Mouse (Mus musculus): ENCODE data around the gene Gmfg. TPM values are rescaled to one million over a fixed set of nuclear protein-coding genes. Genes with fewer than 3 reads are reported as not detected.

Gene Gmfg
- polyA plus RNA-seq, 1 experiment from 2014 or later: 23.5 TPM

DNA sequence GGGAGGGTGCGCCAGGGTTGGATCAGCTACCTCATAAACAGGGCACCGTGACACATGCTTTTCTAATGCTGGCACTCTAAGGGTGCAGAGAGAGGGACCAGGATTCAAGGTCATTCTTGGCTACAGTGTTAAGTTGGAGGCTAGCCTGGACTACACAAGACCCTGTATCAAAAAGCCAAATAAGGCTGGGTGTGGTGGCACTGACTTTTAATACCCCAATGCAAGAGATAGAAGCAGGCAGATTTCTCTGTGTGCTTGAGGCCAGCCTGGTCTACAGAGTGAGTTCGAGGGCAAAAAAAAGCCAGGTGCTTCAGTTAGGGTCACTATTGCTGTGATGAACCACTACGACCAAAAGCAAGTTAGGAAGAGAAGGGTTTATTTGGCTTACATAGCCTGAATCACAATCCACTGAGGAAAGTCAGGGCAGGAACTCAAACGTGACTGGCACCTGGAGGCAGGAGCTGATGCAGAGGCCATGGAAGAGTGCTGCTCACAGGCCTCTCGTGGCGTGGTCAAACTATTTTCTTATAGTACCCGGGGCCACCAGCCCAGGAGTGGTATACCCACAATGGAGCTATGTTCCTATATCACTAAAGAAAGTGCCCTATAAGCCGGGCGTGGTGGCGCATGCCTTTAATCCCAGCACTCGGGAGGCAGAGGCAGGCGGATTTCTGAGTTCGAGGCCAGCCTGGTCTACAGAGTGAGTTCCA is 4.7 kb downstream of the Gmfg start:
- H3K4me1 ChIP-seq: peaks cover 5% of the 10 kb centered on the region; the same call in 1 of the 2 replicates
- WGBS: 85% methylated on average over 14 of the region's 14 CpGs
- no peaks in the 10 kb centered on the region for H3K9me3 ChIP-seq
- no peak for ATAC-seq (ENCODE audit: insufficient read depth, low FRiP score, low read depth)
- H3K9ac ChIP-seq: no peak overlapping the region
- no peaks in the 10 kb centered on the region for H3K27me3 ChIP-seq (replicated peaks)
- peak overlapping the region; percentile 35; the same call in 1 of the 2 replicates for H3K27ac ChIP-seq
- H3K36me3 ChIP-seq: no peaks in the 10 kb centered on the region
- H3K4me2 ChIP-seq: no peak overlapping the region
- no peak overlapping the region for H3K4me3 ChIP-seq (replicated peaks)

DNA sequence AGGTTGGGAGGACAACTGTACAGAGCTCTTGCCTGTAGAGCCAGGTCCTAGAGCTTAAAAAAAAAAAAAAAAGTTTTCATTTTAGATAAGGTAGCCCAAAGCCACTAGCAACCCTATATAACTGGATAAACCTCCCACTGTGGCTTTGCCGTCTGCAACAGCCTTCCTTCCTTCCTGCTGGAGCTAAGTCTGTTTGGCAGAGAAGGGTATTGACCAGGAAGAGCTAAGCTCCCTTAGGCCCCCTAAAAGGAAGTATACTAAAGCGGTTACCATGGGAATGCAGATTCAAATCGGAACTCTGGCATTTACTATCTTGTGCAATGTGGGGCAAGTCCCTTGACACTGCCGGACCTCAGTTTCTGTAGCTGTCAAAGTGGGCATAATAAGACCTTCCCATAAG is 5.4 kb downstream of the Gmfg start:
- no peaks in the 10 kb centered on the region for H3K9me3 ChIP-seq
- peak overlapping the region; percentile 48; the same call in 1 of the 2 replicates for H3K27ac ChIP-seq
- H3K4me2 ChIP-seq: no peak overlapping the region
- peak; percentile 19; the same call in 1 of the 2 replicates for ATAC-seq (ENCODE audit: insufficient read depth, low FRiP score, low read depth)
- H3K27me3 ChIP-seq (replicated peaks): no peaks in the 10 kb centered on the region
- no peaks in the 10 kb centered on the region for H3K36me3 ChIP-seq
- WGBS: 41% methylated on average over 4 of the region's 4 CpGs
- H3K4me3 ChIP-seq (replicated peaks): no peak overlapping the region
- H3K4me1 ChIP-seq: no peaks in the 10 kb centered on the region
- no peak overlapping the region for H3K9ac ChIP-seq

DNA sequence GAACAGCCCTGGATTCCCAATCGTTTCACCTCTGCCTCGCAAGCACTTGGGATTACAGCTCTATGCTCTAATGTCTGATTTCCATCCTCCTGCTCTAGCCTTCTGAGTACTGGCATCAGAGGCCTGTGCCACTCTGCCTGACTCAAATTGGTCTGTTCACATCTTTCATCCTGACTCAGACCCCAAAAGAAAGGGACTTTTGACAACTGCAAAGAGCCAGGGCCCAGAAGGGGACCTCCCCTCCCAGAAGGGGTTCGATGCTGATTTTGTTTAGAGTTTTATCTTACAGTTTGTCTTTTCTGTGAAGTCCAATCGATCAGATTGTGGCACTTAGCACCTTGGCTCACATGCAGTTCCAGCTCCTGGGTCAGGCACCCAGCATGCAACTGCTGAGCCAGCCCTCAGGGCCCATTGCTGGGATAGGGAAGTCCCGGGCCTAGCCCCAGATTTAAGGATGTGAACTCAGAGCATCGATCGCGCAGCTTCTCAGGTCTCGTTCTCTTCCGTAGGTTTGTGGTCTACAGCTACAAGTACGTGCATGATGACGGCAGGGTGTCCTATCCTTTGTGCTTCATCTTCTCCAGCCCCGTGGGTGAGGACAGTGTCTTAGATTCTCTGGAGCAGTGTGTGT is 7.2 kb downstream of the Gmfg start:
- no peak overlapping the region for H3K4me2 ChIP-seq
- no peaks in the 10 kb centered on the region for H3K36me3 ChIP-seq
- no peak for ATAC-seq (ENCODE audit: insufficient read depth, low FRiP score, low read depth)
- no peaks in the 10 kb centered on the region for H3K9me3 ChIP-seq
- H3K9ac ChIP-seq: no peak overlapping the region
- H3K4me1 ChIP-seq: no peaks in the 10 kb centered on the region
- 78% methylated on average over 13 of the region's 13 CpGs for WGBS
- H3K27ac ChIP-seq: no peak overlapping the region
- no peak overlapping the region for H3K4me3 ChIP-seq (replicated peaks)
- H3K27me3 ChIP-seq (replicated peaks): no peaks in the 10 kb centered on the region

GRCm38 (mm10) chr7:28446446-28446845 is 9.2 kb downstream of the Gmfg start:
- Histone ChIP-seq H3K27ac (no peak overlapping the region), H3K4me3 (replicated peaks) (no peak overlapping the region), H3K27me3 (replicated peaks) (no peaks in the 10 kb centered on the region), H3K9ac (no peak overlapping the region), H3K4me2 (no peak overlapping the region), H3K4me1 (0 out of 2 replicates have a peak, but pooled peaks cover 3% of the 10 kb centered on the region), H3K9me3 (no peaks in the 10 kb centered on the region), H3K36me3 (no peaks in the 10 kb centered on the region)
- WGBS: 8% methylated on average over 12 of the region's 12 CpGs
- ATAC-seq (ENCODE audit: insufficient read depth, low FRiP score, low read depth): no peak

- no peaks in the 10 kb centered on the region for H3K36me3 ChIP-seq
- 29% methylated on average over 12 of the region's 12 CpGs for WGBS
- 0 out of 2 replicates have a peak, but pooled peaks cover 5% of the 10 kb centered on the region for H3K4me1 ChIP-seq
- no peak overlapping the region for H3K27ac ChIP-seq
- H3K9me3 ChIP-seq: no peaks in the 10 kb centered on the region
- H3K4me2 ChIP-seq: no peak overlapping the region
- H3K27me3 ChIP-seq (replicated peaks): no peaks in the 10 kb centered on the region
- H3K9ac ChIP-seq: no peak overlapping the region
- no peak for ATAC-seq (ENCODE audit: insufficient read depth, low FRiP score, low read depth)
- no peak overlapping the region for H3K4me3 ChIP-seq (replicated peaks)
Observed at GRCm38 (mm10) chr7:28447101-28447830, 10.0 kb downstream of the Gmfg start.

GRCm38 (mm10) chr7:28447865-28448820 is 10.9 kb downstream of the Gmfg start:
- Histone ChIP-seq H3K36me3 (no peaks in the 10 kb centered on the region), H3K4me2 (no peak overlapping the region), H3K9ac (no peak overlapping the region), H3K27me3 (replicated peaks) (no peaks in the 10 kb centered on the region), H3K27ac (no peak overlapping the region), H3K4me3 (replicated peaks) (no peak overlapping the region), H3K4me1 (peaks cover 9% of the 10 kb centered on the region; the same call in 1 of the 2 replicates), H3K9me3 (no peaks in the 10 kb centered on the region)
- WGBS: 61% methylated on average over 13 of the region's 13 CpGs
- ATAC-seq (ENCODE audit: insufficient read depth, low FRiP score, low read depth): no peak

GRCm38 (mm10) chr7:28451531-28452360 is 14.5 kb downstream of the Gmfg start, which contains the start of gene Lrfn1:
TSS of gene Lrfn1 (plus strand) at chr7:28451980.
- no peaks in the 10 kb centered on the region for H3K36me3 ChIP-seq
- WGBS: under 1% methylated on average over 62 of the region's 97 CpGs
- peaks cover 11% of the 10 kb centered on the region; the same call in 1 of the 2 replicates for H3K4me1 ChIP-seq
- H3K9me3 ChIP-seq: no peaks in the 10 kb centered on the region
- ATAC-seq (ENCODE audit: insufficient read depth, low FRiP score, low read depth): peak; percentile 61
- no peaks in the 10 kb centered on the region for H3K27me3 ChIP-seq (replicated peaks)
- peak within 1 kb of the TSS; percentile 97 for H3K4me2 ChIP-seq
- peak within 1 kb of the TSS; percentile 85 for H3K9ac ChIP-seq
- H3K4me3 ChIP-seq (replicated peaks): peak within 1 kb of the TSS; percentile 79
- no peak within 1 kb of the TSS for H3K27ac ChIP-seq

GRCm38 (mm10) chr7:28452361-28453005 is 15.2 kb downstream of the Gmfg start:
- peak overlapping the region; percentile 97 for H3K4me2 ChIP-seq
- no peaks in the 10 kb centered on the region for H3K36me3 ChIP-seq
- 0 out of 2 replicates have a peak, but pooled peaks have one; percentile 10 for ATAC-seq (ENCODE audit: insufficient read depth, low FRiP score, low read depth)
- H3K27me3 ChIP-seq (replicated peaks): no peaks in the 10 kb centered on the region
- H3K9me3 ChIP-seq: no peaks in the 10 kb centered on the region
- peaks cover 11% of the 10 kb centered on the region; the same call in 1 of the 2 replicates for H3K4me1 ChIP-seq
- peak overlapping the region; percentile 79 for H3K4me3 ChIP-seq (replicated peaks)
- H3K27ac ChIP-seq: no peak overlapping the region
- 3% methylated on average over 22 of the region's 24 CpGs for WGBS
- H3K9ac ChIP-seq: peak overlapping the region; percentile 85

- H3K4me2 ChIP-seq: no peak overlapping the region
- H3K27ac ChIP-seq: no peak overlapping the region
- H3K27me3 ChIP-seq (replicated peaks): no peaks in the 10 kb centered on the region
- peaks cover 27% of the 10 kb centered on the region for H3K36me3 ChIP-seq
- no peak overlapping the region for H3K4me3 ChIP-seq (replicated peaks)
- no peaks in the 10 kb centered on the region for H3K4me1 ChIP-seq
- H3K9ac ChIP-seq: no peak overlapping the region
- H3K9me3 ChIP-seq: no peaks in the 10 kb centered on the region
- 83% methylated on average over 5 of the region's 5 CpGs for WGBS
- ATAC-seq (ENCODE audit: insufficient read depth, low FRiP score, low read depth): no peak
Observed at GRCm38 (mm10) chr7:28460361-28460760, 23.1 kb downstream of the Gmfg start.

- 94% methylated on average over 2 of the region's 2 CpGs for WGBS
- H3K4me3 ChIP-seq (replicated peaks): no peak overlapping the region
Observed at GRCm38 (mm10) chr7:28462769-28463168, 25.5 kb downstream of the Gmfg start.

More at GRCm38 (mm10) chr7:28462769-28463168, 25.5 kb downstream of the Gmfg start:
- ATAC-seq (ENCODE audit: insufficient read depth, low FRiP score, low read depth): no peak
- H3K4me1 ChIP-seq: peaks cover 13% of the 10 kb centered on the region
- H3K36me3 ChIP-seq: peaks cover 27% of the 10 kb centered on the region
- H3K9ac ChIP-seq: no peak overlapping the region
- H3K27me3 ChIP-seq (replicated peaks): no peaks in the 10 kb centered on the region; the same call in 1 of the 2 replicates
- no peak overlapping the region for H3K27ac ChIP-seq
- no peaks in the 10 kb centered on the region for H3K9me3 ChIP-seq
- H3K4me2 ChIP-seq: no peak overlapping the region
